Mouse (Mus musculus): ENCODE measurements around the gene Cct3.
A peak's percentile ranks its signal among the peaks of the same experiment; 100 is the strongest.
"Not testable (repeated sequence)": the region's sequence is repeated elsewhere in the genome, so short reads cannot be mapped to it uniquely, and the experiment has no call there.

Gene Cct3

DNA sequence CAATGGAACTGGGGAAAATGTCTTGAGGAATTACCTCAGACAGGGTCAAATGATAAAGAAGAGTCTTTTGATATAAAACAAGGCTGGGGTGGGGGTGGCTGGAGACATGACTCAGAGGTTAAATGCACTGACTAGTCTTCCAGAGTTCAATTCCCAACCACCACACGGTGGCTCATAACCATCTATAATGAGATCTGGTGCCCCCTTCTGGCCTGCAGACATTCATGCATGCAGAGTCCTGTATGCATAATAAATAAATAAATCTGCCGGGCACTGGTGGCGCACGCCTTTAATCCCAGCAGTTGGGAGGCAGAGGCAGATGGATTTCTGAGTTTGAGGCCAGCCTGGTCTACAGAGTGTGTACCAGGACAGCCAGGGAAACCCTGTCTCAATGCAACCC is 4.9 kb upstream of the Cct3 start:
- DNase-seq (ENCODE audit: low read depth) = peak; percentile 51

DNA sequence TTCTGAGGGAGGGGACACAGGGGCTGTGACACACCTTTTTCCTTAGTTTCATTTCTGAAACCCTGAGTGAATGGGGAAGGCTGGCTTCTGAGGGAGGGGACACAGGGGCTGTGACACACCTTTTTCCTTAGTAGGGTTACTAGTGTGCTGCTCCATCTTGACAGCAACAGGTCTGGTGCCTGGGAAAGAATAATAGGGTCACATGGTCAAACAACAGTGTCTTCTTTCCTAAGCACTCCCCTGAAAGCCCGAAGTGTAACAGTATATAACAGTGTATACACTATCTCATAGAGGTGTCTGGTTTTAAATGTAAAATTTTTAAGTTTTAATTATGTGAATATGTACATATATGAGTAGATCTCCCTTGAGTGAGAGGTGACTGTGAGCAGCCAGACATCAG is 1.6 kb upstream of the Cct3 start:
- not testable (repeated sequence) for DNase-seq (ENCODE audit: low read depth)

DNA sequence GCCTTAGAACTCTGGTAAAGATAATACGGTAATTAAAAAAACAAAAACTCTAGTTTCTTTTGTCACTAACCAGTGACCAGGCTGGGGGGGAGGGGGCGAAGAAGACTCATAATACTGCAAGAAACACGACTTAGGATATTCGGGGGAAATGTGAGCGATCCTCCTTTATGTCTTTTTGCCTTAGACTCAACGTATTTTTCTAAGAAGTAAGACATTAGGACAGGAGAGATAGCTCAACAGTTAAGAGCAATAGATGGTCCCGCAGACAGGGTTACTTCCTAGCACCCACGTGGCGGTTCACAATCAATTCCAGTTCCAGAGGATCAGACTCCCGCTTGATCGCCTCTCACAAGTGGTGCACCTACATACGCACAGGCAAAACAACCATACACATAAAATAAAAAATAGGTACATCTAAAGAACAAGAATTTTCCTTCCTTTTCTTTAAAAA is 781 bp upstream of the Cct3 start:
- DNase-seq (ENCODE audit: low read depth) = no peak

DNA sequence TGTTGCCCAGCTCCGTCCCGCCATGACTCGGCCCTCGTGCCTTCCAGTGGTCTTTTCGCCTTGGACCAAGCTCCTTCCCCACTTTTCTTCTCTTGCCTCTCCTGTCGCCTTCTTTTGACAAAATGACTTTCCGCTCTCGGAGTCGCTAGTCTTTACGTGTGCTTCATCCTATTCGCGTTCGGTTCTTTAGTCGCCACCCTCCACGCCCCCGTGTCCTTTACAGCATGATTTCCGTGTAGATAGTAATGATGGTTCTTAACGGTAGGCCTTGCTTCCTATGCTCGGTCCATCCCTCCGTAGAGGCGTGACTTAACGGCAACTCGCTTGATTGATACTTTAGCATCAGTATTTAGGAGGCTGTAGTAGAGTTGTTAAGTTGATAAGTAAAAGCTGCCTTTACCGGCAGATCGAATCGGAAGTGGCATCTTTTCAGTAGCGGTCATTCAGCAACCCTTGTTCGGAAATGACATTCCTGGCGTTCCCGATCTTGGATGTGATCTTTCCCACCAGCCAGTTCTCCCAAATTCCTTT is 470 bp downstream of the Cct3 start:
- DNase-seq (ENCODE audit: low read depth) = peak; percentile 75

DNA sequence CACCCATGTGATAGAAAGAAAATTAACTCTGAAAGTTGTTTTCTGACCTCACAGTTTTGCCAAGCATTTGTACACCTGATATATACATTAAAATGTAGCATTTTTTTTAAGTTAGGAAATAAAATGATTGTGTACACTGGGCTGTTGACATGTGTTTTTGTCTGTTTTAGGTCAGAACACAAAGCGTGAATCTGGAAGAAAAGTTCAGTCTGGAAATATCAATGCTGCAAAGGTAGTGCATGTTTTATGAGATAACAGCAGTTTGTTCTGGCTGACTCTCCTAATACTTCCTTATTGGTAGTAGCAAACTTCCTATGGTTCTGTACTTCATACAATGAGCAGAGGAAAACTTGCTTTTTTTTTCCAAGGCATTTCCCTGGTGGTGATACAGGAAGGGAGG is 2.3 kb downstream of the Cct3 start:
- no peak for DNase-seq (ENCODE audit: low read depth)

DNA sequence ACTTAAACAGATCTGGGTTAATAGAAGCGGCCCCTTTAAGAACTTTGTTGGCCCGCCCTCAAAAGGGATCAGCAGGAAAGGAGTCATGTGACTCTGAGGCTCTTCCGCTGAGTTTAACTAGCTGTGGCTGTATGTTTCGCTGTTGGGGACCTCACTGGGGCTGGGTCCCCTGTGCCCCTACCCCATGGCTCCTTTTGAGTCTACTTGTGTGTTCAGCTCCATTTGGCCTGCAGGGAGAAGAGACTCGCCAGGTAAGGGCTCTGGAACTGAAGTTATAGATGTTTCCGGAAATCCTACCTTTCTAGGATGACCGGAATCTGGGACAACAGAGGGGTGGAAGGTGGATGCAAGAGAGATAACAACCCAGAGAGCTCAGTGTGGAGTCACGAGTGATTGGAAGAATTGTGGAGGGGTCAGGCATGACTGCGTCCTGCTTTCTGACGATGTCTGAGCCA is 28.1 kb downstream of the Cct3 start, which contains the start of gene Glmp:
TSS of gene Glmp (plus strand) at position 73 of the 455 bp plus-strand sequence.
- DNase-seq (ENCODE audit: low read depth) = peak; percentile 66

DNA sequence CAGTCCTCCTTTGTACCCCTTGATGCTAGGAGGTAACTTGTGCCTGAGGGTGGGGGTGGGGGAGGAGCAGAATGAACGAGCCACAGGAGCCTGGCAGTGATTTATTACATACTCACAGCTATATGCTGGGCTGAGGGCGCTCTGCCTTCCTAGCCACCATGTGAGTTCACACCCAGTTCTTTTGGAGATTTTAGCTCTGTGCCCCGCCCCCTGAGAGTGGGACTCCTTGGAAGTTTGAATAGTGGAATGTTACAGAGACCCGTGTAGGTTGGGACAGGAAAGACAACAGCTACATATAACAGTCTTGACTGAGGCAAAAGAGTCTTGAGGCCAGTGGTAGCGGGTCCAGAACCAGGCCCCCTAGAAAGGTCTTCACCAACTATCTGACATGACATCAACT is 32.0 kb downstream of the Cct3 start:
- no peak for DNase-seq (ENCODE audit: low read depth)

DNA sequence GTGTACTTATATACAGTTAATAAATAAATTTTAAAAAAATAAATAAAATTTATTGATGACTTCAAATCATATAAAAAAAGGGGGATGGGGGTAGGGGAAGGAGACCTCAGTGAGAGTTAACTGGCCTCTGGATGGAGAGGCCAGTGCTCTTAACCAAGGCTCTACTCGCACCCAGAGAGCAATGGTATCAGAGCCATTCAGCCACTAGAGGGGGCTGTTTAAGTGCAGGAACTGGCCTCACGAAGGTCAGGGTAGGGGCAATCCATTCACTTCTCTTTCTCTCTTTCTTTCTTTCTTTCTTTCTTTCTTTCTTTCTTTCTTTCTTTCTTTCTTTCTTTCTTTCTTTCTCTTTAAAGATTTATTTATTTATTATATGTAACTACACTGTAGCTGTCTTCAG is 34.4 kb downstream of the Cct3 start:
- DNase-seq (ENCODE audit: low read depth) = peak; percentile 80

DNA sequence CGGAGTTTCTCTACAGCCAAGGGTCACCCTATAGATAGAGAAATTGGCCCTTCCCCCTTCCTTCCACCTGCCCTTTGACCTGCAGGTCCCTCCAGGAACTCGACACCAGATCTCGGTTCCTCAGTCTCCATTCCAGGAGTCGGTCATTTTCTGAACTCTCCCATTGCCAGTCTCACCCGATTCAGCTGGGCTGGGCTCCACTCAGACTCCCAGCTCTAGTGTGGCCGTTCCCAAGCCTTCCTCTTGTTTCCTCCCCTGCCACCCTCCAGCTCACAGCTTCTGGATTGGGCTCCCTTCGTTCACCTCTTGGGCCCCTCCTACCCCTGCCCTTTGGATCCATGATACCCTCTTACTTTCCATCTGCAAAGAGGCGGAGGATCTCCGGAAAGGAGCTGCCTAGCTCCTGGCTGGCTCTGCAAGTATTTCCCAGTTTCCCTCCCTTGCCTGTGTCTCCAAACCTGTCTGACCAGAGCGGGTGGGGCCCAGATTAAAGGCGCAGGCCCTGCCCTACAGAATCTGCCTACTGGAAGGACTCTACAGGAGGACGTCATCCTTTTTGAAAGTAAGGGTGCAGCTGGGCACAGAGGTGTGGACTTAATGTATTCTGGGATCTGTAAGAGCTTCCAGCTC is 37.2 kb downstream of the Cct3 start:
- DNase-seq (ENCODE audit: low read depth) = no peak

DNA sequence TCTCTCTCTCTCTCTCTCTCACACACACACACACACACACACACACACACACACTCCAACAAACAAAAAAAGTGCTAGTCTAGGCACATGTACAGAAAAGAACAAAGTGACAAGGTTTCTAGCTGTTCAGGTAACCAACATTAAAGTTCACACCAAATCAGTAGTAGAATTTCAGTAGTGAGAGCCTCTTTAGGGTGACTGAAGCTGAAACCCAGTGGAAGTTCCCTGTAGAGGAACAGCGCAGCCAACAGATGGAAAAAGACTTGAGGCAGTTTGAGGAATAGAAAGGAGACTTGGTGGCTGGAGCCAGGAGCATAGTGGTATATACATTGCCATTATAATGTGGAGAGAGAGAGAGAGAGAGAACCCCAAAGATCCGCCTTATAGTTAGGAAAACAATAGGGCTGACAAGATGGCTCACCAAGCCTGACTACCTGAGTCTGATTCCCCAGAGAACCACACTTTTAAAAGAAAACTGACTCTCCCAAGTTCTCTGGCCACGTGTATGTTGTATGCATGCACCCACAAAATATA is 38.1 kb downstream of the Cct3 start:
- DNase-seq (ENCODE audit: low read depth) = no peak

DNA sequence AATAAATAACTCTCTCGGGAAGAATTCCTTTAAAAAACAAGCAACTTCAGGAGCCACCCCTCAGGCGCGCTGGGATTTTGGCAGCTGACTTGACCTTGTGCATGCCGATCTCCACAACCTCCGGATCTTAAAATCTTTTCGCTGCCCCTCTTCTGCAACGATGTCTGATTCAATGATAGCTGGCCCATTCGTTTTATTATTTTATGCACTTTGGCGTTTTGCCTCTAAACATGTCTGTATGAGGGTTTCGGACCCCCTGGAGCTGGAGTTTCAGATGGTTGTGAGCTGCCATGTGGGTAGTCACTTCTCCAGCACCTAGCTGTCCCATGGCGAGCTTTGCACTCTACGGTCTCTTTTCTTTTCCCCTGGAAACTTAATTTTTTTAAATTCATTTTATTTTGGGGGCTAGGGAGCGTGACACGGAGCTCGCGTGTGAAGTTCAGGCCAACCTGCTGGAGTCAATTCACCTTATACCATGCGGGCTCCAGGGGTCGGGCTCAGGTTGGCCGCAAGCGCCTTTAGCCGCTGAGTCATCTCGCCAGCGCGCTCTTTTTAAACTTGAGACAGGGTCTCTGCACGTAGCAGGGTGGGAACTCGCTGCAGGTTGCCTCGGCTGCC is 38.6 kb downstream of the Cct3 start:
- no peak for DNase-seq (ENCODE audit: low read depth)

DNA sequence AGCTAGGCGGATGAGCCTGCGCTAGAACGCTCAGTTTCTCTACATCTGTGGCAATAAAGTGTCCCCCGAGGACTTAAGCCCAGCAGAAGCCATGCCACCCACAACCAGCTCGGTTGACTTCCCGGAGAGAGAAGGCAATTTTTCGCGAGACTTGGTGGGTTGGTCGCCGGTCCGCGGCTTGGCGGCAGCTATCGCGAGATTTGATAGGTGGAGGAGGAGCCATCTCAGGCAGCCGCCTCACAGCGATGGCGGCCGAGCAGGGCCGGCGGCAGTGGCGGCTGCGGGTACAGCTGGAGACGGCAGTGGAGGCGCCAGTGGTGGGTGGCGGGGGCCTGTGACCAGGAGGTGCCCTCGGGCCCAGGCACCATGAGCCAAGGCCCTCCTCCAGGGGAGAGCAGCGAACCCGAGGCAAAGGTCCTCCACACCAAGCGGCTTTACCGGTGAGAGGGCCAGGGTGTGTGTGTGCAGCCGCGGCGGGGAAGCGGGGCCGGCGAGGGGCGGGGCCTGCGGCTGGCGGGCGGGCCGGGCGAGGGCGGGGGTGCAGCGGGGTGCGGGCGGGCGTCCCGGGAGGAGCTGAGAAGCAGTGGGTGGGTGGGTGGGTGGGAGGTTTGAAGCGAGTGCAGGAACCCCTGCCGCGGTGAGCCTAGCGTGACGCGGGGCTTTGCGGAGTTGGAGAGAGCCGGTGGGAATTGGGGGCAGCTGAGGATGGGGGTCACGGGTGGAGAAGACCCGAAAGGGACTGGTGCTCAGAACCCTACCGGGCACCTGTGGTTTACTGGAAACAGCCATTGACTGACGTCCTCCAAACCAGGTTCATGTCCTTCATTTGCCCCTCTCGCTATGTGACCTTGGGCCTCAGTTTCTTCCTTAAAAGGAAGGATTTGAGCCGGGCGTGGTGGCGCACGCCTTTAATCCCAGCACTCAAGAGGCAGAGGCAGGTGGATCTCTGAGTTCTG is 39.4 kb downstream of the Cct3 start, which contains the start of the genes Tmem79 and Smg5:
TSS of gene Tmem79 (minus strand) at position 91 of the 956 bp plus-strand sequence.
TSS of gene Smg5 (plus strand) at position 203 of the 956 bp plus-strand sequence.
- peak; percentile 98 for DNase-seq (ENCODE audit: low read depth)

DNA sequence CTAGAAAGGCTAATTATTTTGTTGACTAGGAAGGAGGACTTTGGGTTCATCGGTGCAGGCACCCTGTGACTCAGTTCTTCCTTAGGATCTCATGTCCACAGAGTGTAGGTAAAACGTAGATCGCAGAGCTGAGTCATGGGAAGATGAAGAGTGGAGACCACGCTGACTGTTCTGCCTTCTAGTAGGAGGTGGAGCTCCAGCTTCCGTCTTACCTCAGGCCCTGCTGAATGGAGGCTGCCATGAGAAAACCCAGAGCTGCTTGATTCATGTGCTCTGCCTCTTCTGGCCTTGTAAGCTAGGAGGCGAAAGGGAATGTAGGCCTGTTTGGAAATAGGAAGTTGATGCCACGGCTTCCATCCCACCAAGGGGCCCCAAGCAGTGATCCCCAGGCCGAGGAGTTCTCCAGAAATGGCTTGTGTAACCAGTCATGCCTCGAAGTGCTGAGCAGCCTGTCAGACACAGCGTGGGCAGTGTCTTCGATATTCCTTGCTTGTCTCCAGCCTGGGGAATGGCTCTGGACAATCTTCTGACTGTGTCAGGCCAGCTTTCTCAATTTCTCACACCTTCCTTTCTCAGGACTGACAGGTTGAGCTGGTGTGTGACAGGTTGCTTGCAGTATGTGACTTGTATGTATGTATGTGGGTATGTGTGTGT is 40.6 kb downstream of the Cct3 start:
- peak; percentile 64 for DNase-seq (ENCODE audit: low read depth)

DNA sequence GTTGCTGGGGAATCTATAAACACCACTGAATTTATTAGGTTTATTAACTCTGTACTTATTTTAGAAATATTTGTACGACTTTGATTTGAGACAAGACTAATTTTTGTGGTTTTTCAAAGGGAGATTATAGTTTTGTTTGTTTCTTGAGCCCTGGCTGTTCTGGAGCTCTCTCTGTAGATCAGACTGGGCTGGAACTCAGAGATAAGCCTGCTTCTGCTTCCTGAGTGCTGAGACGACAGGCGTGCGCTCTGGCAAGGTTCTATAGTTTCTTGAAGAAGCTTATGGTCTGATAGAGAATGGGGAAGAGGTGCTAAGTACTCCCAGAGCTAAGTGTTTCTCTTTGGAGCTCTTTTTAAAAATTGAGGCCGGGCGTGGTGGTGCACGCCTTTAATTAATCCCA is 41.4 kb downstream of the Cct3 start:
- DNase-seq (ENCODE audit: low read depth) = no peak

DNA sequence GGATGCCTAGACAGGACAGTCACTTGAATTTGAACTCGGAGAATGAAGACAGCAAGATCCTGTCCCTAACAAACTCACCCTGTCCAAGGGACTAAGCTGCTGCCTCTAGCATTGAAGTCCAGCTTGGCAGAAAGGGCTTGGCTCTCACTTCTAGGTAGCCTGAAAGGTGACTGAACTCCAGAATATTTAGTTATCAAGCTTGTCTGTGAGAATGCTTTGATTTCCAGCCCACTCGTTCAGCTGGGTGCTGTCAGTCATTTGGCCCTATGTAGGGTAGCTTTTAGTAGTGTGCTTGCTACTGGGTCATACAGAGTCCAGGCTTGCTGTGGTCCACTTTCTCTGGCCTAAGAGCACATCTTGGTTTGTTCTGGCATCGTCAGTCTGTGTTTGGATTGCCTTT is 42.1 kb downstream of the Cct3 start:
- DNase-seq (ENCODE audit: low read depth) = no peak

DNA sequence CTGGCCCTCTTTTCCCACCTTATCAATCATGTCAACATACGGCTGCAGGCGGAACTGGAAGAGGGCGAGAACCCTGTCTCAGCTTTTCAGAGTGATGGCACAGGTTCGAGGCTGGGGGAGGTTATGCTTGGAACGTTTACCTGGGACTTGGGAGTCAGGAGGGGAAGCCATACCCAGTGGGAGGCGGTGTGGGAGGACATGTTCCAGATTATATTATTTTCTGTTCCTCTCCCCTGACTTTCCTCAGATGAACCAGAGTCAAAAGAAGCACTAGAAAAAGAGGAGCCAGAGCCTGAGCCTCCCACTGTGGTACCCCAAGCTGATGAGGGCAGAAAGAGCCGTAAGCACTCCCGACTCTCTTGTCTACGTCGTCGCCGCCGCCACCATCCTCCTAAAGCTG is 53.8 kb downstream of the Cct3 start:
- no peak for DNase-seq (ENCODE audit: low read depth)

DNA sequence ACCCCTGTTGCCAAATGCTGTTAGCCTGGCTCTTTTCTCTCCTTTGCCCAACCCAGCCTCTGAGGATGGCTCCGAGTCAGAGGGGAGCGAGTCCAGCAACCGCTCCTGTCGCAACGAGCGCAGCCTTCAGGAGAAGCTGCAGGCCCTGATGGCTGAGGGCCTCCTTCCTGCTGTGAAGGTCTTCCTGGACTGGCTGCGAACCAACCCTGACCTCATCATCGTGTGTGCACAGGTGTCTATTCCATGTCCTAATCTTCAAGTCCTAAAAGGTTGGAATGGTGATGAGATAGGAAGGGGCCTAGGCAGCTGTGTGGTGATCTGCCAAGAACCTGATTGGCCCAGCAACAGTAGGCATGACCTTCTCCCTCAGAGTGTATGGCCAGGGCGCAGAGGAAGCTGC is 56.0 kb downstream of the Cct3 start:
- no peak for DNase-seq (ENCODE audit: low read depth)

DNA sequence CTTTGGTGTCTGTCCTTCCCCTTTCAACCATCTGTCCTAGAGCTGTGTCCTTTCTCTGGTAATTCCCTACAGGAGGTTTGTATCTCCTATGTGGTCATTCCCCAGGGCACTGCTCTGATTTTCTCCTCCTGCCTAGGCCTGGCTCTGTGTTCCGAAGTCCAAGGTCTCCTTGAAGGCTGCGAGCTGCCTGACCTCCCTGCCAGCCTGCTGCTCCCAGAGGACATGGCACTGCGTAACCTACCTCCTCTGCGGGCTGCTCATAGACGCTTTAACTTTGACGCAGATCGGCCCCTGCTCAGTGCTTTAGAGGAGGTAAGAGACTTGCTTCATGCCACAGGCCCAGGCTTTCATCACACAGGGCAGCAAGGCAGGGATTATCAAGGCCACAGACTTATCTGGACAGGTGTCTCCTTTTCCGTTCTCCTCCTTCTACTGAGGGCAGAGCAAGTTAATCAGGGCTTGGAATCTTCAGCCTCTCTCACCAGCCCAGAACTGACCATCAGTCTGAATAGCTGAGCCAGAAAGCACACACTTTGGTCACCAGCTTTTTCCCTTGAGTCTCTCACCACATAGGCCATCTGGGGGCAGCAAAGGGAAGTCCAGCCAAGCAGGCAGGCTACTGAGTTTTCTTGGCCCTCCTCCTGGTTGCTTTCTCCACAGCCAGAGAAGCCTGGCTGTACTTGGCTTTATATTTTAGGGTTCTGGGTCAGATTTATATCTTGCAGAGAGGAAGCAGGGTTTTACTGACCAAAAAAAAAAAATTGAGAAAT is 57.7 kb downstream of the Cct3 start:
- DNase-seq (ENCODE audit: low read depth) = no peak

DNA sequence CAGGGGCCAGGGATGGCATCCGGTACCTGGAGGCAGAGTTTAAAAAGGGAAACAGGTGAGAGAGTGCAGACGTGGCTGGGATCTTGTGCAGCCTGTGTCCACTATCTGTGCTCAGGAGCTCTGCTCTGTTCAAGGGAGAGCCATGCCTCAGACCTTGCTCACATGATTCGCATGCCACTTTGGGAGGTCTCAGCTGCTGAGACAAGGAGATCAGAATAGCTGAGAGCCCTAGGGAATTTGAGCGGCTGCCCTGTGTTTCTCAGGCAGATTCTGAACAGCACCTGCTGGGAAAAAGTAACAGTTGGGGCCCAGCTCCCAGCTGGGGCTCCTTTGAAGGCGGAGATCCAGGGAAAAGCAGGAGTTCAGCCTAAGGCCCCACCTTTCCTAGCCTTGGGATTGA is 62.7 kb downstream of the Cct3 start:
- DNase-seq (ENCODE audit: low read depth) = no peak

DNA sequence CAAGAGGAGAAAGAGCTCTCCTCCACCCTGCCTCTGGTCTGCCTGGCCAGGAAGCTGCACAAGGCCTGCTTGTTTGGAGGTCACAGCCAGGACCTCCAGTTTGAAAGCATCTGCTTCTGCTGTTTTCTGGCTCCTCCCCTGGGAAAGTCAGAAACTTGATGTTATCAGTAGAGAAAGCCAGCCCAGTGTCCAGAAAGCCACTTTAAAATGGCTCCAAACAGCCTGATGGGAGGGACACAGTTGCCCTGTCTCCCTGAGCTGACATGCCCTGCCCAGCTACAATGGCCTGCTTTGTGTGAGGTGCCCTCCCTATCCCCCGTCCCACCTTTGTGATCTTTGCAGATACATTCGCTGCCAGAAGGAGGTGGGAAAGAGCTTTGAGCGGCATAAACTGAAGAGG is 63.1 kb downstream of the Cct3 start:
- DNase-seq (ENCODE audit: low read depth) = no peak

DNA sequence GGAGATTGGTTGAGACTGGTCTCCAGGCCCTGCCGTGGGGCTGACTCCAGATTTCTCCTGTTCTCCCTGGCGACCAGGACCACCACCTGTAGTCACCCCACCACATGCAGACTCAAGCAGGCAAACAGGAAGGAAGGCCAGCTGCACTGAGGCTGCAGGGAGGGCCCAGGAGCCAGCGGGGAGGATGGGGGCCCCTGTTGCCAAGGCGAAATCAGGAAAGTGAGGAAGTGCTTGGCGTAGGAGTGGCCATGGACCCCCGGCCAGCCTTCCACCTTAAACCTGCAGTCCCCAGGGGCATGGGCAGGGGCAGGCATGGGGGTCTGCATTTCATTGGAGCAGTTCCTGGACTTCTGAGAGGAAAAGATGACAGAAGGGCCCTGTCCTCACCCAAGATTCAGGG is 64.2 kb downstream of the Cct3 start:
- DNase-seq (ENCODE audit: low read depth) = no peak

Measured in naive thymus-derived CD4-positive, alpha-beta T cell, adult 2 months (primary cell).